Mouse (Mus musculus) heart, postnatal 25 days (tissue): ENCODE data around the gene Klri2. TPM values are rescaled to one million over a fixed set of nuclear protein-coding genes. Genes with fewer than 3 reads are reported as not detected.
"Not testable (repeated sequence)": the region's sequence is repeated elsewhere in the genome, so short reads cannot be mapped to it uniquely, and the experiment has no call there.

Experiments used
- DNase-seq: peaks from one replicate; pipeline ENCODE4 v3.0.0; 2022; ENCODE audit warnings: low spot score
- intact Hi-C: fragments of 180-260 bp; cut with DNase I; formaldehyde crosslinking; loops from one replicate; pipeline ENCODE4 v1.15.1; 2025
- microRNA-seq: library from miRNA; unstranded; fragments of <30 nt; microRNA quantifications from one replicate; pipeline ENCODE4 v1.2.0, GENCODE M21; 2022
- total RNA-seq, 2 experiments: library from RNA; stranded (reverse); gene quantifications; 2 replicates each; pipeline ENCODE4 v1.2.3; 2021

Klri2 gene
- total RNA-seq, result not detected

DNA sequence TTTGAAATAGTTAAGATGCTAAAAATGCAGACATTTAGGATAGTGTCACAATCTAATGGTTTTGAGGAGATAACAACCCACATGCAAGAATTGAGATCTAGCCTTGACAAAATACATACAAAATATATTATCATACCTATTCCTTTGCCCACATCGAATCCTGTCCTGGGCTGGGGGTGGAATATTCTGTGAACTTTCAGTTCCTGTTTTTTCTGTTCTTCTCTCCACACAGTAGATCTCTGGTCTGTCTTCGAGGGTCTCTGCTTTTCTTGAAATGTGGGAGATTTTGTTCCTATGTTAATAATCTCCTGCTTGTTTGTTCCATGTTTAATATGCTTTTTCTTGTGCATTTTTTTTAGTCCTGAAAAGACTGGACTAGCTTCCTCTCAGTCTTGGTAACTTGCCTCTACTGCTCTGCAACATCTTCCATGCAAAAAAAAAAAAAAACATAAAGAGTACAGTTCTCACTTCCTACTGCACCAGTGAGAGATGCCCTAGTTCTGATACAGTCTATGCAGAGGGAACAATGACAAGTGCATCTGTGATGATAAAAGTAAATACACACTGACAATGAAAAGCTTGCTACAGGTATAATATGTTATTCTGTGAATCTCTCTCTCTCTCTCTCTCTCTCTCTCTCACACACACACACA lies at the start of gene Klri2:
Gene Klri2, minus strand, starts transcription at position 416 of the 653 bp plus-strand sequence.
- DNase-seq, result no peak
- intact Hi-C loops, result no loop called here

DNA sequence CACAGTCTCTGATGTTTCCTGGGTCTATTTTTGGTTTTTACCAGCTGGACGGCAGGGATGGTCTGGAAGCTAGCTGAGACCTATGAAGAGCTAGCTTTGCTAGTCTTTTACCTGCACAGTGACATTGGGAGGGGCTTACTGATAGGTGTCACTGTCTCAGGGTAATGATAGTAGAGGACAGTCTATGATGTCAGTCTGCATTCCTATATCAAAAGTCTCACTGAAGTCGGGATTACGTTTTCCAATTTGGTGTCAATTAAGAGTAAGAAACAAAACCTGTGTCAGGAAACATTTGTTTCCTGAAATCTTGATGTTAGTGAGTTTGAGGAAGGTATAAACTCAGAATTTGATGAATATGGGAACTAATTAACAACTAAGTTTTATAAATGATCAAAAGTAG lies 43.9 kb upstream of the Klri2 start, which contains the start of gene Gm156:
Gene Gm156, minus strand, starts transcription at position 101 of the 400 bp plus-strand sequence.
- DNase-seq, intact Hi-C loops: not testable (repeated sequence)

DNA sequence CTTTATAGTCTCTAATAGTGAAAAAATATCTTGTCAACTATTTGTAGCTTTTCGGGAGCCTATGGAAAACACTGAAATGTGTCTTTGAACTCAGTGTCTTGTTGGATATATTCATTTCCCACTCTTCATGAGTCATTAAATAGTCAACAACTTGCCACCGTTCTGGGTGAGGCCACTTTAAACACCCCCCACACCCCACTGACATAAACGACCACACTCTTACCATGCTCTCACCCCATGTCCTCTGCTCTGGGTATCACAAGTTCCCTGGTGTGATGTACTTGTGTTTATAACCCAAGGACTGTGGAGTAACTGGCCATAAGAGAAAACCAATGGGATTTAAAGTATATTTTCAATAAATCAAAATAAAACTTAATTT lies 7.4 kb upstream of the Klri2 start:
- no peak for DNase-seq
- intact Hi-C loops, result no loop called here

DNA sequence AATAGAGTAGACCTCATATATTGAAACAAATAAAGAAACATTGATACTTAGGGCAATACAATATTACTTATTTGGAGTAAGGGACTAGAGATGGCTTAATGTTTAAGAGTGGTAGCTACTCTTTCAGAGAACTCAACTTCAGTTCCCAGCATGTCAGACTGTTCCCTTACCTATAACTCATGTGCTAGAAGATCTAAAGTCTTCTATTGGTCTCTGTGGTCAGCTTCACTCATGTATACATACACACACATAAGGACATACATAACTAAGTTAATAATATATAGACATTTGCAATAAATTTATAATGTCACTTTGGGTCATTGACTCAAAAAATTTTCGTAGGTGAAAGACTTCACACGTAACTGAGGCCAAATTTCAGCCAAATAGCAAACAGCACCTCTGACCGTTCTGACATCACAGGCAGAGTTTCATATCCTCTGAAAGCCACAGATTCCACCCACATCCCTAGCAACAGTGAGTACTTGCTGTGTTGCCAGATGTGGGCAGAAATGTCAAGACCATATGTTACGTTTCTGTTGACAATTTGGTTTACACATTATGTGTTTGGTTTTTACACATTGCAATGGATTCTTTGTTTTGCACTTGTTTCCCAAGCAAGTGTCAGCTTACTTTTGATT lies 6.9 kb upstream of the Klri2 start:
- intact Hi-C loops, result no loop called here
- no peak for DNase-seq

DNA sequence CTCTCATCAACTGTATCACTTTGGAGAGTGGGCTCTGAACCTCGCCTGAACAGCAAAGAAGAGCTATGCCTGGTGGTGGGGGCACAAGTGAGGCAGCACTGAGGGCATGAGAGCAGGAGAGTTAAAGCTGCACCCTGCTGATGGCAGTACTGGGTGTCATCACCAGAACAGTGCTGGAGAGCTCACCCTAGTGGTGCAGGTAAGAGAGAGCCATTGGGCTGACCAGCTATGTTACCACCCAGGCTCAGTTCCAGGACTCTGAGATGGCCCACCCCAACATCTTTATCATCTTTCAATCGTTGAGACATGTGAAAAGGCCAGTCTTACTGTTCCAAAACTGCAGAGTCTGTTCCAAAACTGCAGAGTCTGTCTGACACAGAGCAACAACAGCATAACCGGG lies 5.9 kb upstream of the Klri2 start:
- no peak for DNase-seq
- intact Hi-C loops, result no loop called here

DNA sequence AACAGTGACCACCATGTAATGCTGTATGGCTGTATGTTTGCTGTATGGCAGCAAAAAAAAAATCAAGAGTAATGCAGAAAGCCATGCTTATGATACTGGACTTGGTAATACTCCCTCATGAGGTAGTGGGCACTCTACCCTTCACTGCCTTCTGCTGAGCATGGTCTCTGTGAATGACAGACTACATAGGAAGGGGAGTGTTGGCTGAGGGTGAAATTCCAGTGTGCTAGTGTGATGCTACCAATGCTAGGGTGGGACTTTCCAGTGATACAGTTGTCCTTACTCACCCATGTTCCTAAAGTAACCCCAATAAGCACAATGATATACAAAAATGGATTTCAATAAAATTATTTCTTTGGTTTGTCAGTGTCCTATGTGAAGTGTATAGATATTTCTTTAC lies 3.9 kb downstream of the Klri2 start:
- DNase-seq, result no peak
- intact Hi-C loops, result no loop called here

DNA sequence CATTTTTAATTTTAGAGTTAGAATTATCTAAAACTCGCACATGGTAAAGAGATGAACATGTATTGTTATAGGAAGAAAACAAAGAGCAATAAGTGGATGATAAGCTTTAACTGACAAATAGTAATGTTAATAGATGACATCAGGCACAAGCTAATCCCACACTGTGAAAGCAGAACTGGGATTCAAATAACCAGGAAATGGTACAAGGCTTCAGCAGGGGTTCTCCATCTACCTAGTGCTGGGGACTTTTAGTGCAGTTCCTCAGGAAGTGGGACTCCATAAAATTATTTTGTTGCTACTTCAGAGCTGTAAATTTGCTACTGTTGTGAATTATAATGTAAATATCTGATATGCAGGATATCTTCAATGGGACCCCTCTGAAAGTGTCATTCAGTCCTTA lies 13.0 kb downstream of the Klri2 start:
- DNase-seq, result no peak
- intact Hi-C loops, result no loop called here

DNA sequence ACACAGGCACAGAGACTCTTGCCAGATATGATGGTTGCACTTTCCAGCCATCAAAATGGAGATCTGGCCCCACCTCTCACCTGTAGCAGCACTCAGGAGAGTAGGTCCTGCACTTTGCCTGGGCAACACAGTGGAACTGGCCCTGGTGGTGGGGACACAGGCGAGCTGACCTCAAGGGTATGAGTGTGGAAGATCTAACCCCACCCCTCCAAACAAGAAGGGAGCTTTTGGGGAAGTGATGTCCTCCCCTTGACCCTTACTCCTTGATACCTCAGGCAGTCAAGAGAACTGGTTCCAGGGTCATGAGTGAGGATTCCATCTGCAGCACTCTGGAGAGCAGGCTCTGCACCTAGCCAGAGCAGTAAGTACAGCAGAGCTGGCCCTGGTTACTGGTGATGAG lies 18.9 kb downstream of the Klri2 start:
- no peak for DNase-seq
- intact Hi-C loops, result no loop called here

DNA sequence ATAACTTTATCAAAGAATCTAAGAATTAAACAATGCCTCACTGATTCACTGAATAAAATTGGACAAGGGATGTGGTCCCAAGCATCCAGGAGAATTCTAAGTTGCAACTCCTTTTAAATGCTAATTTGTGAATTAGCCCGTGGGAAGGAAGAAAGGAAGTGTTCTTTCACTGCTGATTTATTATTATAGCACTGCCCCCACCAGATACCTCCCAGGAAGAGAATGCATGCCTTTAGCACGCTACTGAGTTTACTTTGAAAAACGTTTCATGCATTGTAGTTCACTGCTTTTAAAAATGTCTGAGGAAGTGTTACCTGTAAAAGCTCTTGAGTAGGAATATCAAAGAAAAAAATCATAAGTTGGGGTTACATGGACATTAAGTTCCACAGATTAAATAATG lies 19.8 kb downstream of the Klri2 start:
- DNase-seq, result no peak
- intact Hi-C loops, result no loop called here

DNA sequence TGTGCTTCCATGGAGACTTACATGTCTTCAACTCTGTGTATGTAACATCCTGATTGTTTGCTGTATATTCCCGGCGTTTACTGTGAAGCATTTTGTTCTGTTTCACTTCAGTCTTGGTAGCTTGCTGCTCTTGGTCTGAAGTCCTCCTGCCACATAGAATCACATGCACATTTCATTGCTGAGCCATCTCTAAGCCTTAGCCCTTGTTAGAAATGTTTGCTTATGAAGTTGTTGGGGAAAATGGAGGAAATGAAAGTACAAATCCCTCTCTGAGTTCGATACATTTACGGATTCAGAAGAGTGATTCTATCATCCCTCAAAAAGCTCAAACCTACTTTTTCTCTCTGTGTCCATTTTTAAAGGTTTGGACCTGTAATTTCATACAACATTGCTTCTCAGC lies 23.3 kb downstream of the Klri2 start, which contains the start of gene Klri1:
Gene Klri1, minus strand, starts transcription at position 101 of the 400 bp plus-strand sequence.
- no peak for DNase-seq
- intact Hi-C loops, result no loop called here

DNA sequence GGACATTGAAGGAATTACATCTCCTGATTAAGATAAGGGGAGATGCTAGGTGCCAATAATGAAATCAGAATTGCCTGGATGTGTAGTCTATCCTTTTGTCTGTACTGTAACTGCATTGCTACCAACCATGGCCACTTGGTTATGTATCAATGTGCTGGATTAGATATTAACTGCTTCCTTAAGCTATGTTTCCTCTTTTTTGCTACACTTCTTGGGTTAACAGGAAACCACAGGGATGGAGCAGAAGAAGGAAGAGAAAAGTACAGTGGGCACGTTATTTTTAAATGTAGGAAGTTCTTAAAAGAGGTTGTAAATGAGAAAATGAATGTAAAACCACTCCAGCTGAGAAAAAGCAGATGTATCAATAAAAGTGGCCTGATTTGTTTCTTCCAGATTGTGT lies 26.7 kb downstream of the Klri2 start:
- DNase-seq, result no peak
- intact Hi-C loops, result no loop called here

DNA sequence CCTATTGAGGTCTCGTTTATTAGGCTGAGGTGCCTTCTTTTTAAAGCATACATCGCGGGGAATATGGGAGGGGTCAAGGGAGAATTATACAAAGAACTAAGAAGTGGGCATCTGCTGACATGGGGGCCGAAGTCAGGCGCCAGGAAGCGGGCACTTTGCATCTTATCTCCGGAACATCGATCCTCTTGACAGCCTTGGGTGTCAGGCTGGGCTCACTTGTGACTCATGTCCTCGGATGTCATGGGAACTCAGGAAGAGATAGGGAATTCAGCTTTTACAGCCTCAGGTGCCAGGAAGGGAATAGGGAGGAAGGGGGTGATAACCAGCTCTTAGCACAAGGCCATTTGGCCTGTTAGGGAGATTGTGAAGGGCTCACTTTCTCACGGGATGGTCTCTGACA lies 48.8 kb downstream of the Klri2 start:
- DNase-seq, intact Hi-C loops: not testable (repeated sequence)

DNA sequence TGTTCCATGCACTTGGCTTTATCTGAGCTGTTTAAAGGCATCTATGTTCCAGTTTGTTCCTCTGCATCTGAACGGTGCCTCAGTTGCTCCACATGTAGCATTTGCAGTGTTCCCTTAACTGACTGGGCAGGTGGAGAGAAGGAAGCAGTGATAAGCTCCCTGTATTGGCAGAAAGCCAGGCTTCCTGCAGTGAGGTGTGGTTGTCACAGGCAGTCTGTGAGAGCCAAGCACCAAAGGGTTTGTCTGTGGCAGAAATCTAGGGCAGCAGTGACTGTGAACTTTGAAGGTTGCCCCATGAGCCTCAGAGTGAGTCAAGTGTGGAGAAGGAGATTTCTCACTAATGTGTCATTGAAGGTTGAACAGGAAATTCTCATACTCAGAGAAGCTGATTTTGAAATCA lies 59.9 kb downstream of the Klri2 start:
- intact Hi-C loops, result no loop called here
- DNase-seq, result no peak

Small RNAs within 50 kb of the gene (microRNA-seq; reads per million reads assigned to microRNA genes)
- gene Mir680-1, result not detected

Other genes starting within 250 kb of the Klri2 start
- gene Olr1, start 233.3 kb downstream of the Klri2 start, total RNA-seq, result under 1 TPM; 0.06 to 0.47 TPM
- not detected for gene Tmem52b, start 227.9 kb downstream of the Klri2 start, total RNA-seq
- gene Gabarapl1, start 207.3 kb downstream of the Klri2 start, total RNA-seq, result 100 to 1,000 TPM in 1 of 2 experiments, 10 to 100 TPM in 1; 97.1 to 107 TPM
- gene Klre1, start 162.6 kb downstream of the Klri2 start, total RNA-seq, result not detected
- not detected for gene Klrd1, start 148.7 kb downstream of the Klri2 start, total RNA-seq
- gene Klrk1, start 116.6 kb downstream of the Klri2 start, total RNA-seq, result under 1 TPM in 1 of 2 experiments, not detected in 1; 0.25 TPM
- gene Klrc3, start 97.1 kb downstream of the Klri2 start, total RNA-seq, result not detected
- not detected for gene Klrc2, start 79.8 kb downstream of the Klri2 start, total RNA-seq
- not detected for gene Klrc1, start 61.5 kb downstream of the Klri2 start, total RNA-seq
- not detected for gene Klri1, start 23.4 kb downstream of the Klri2 start, total RNA-seq
- gene Gm156, start 43.8 kb upstream of the Klri2 start, total RNA-seq, result not detected
- gene Gm17631, start 122.2 kb upstream of the Klri2 start, total RNA-seq, result not detected
- gene Klra17, start 136.2 kb upstream of the Klri2 start, total RNA-seq, result not detected
- not detected for gene Klra5, start 177.2 kb upstream of the Klri2 start, total RNA-seq